Mouse (Mus musculus) embryonic facial prominence, embryonic 12.5 days (tissue): ENCODE measurements around the gene Tarbp1. TPM values are rescaled to one million over a fixed set of nuclear protein-coding genes. Genes with fewer than 3 reads are reported as not detected.
A peak's percentile ranks its signal among the peaks of the same experiment; 100 is the strongest.

ENCODE experiments used
- ATAC-seq: fragments of 200-750 bp; cut with Nextera tagmentation; 2 replicates; pipeline ENCODE4 v1.8.0; 2017; ENCODE audit not compliant: insufficient number of reproducible peaks, insufficient read depth, low FRiP score, low TSS enrichment
- H3K27ac ChIP-seq: fragments of 300-500 bp; sonication (generic); 2 replicates; pipeline ENCODE4 v1.5.1; 2016; ENCODE audit warnings: mild to moderate bottlenecking
- H3K27me3 ChIP-seq: fragments of 300-500 bp; sonication (generic); 2 replicates; pipeline ENCODE4 v1.6.1; 2016; ENCODE audit warnings: mild to moderate bottlenecking, moderate library complexity
- H3K36me3 ChIP-seq: fragments of 300-500 bp; sonication (generic); 2 replicates; pipeline ENCODE4 v1.6.1; 2016; ENCODE audit warnings: mild to moderate bottlenecking
- H3K4me1 ChIP-seq: fragments of 300-500 bp; sonication (generic); 2 replicates; pipeline ENCODE4 v1.6.1; 2016
- H3K4me2 ChIP-seq: fragments of 300-500 bp; sonication (generic); replicated peaks from 2 replicates; pipeline ENCODE4 v1.6.1; 2016; ENCODE audit warnings: mild to moderate bottlenecking, moderate library complexity
- H3K4me3 ChIP-seq: fragments of 300-500 bp; sonication (generic); 2 replicates; pipeline ENCODE4 v1.5.1; 2016; ENCODE audit warnings: mild to moderate bottlenecking
- H3K9ac ChIP-seq: fragments of 300-500 bp; sonication (generic); 2 replicates; pipeline ENCODE4 v1.6.1; 2016; ENCODE audit warnings: mild to moderate bottlenecking, moderate library complexity
- H3K9me3 ChIP-seq: fragments of 300-500 bp; sonication (generic); 2 replicates; pipeline ENCODE4 v1.6.1; 2016; ENCODE audit warnings: mild to moderate bottlenecking, moderate library complexity
- WGBS: fragments of 180-500 bp; shearing (Covaris S2); methylation state at CpG from one replicate; pipeline ENCODE4 v1.1.7; 2016; 5-methylcytosine and 5-hydroxymethylcytosine counted together
- polyA plus RNA-seq: library from polyadenylated mRNA; unstranded; fragments of >200 nt; fragmentation: Nextera tagmentation; extraction: Ambion mirVana; gene quantifications from 2 replicates; pipeline ENCODE4 v1.2.1, GENCODE M21; 2016

Tarbp1 gene
- polyA plus RNA-seq, 1 experiment from 2014 or later, result 3.2 TPM

DNA sequence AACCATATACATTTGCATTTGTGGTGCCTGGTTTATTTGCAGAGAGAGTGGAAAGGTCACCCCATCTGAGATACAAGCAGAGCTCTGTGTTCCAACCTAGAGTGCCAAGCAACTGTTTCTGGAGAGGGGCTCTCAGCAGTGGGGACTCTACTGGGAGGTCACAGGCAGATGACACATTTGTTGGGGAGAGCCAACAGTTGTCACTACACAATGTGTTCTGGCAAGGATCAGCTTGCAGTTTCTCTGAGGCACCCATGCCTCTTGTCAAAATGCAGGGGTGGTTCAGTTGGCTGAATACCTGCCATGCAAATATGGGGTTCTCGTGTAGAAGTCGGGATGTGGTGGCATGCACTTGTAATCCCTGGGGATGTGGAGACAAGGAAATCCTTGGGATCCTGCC is 33.4 kb upstream of the Tarbp1 start:
- Histone ChIP-seq H3K9me3 (no peaks in the 10 kb centered on the region), H3K27ac (no peak overlapping the region), H3K4me1 (no peaks in the 10 kb centered on the region), H3K27me3 (no peaks in the 10 kb centered on the region), H3K4me3 (no peak overlapping the region), H3K36me3 (no peaks in the 10 kb centered on the region), H3K4me2 (no peak overlapping the region), H3K9ac (no peak overlapping the region)
- no peak for ATAC-seq
- WGBS, result 93% methylated on average over 2 of the region's 2 CpGs

DNA sequence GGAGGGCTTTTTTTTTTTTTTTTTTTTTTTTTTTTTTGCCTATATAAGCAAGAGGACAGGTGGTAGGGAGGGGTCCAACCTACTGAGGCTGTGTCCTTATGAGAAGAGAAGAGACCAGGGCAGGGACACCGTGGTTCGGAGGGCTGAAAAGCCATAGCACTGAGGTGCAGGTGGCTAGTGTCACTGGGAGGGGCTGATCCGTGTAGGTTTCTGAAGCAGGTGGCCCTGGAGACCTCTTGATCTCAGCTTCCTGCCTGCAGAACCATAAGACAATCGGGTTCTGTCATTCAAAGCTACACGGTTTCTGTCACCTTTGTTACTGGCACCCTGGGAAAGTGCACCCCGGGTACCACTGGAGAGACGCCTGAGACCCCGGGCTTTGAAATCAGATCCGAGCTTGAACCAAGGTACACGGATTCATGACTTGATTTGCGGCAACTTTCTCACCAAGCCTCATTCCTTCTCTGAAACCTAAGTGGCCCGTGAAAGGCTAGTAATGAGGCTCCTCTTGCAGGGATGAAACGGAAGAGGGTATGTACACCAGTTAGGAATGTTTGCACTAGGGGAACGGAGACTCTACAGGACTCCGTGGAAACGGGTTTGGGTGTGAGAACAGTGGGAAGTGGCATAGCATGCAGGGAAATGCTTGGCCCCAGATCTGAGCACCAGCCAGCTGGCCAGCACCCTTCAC is 29.8 kb upstream of the Tarbp1 start:
- 69% methylated on average over 16 of the region's 16 CpGs for WGBS
- H3K4me2 ChIP-seq, result no peak overlapping the region
- H3K27ac ChIP-seq, result no peak overlapping the region
- ATAC-seq, result 0 out of 2 replicates have a peak, but pooled peaks have one; percentile 41
- no peak overlapping the region for H3K4me3 ChIP-seq
- H3K9me3 ChIP-seq, result no peaks in the 10 kb centered on the region
- no peaks in the 10 kb centered on the region for H3K36me3 ChIP-seq
- H3K4me1 ChIP-seq, result 0 out of 2 replicates have a peak, but pooled peaks cover 5% of the 10 kb centered on the region
- H3K27me3 ChIP-seq, result no peaks in the 10 kb centered on the region
- H3K9ac ChIP-seq, result no peak overlapping the region

DNA sequence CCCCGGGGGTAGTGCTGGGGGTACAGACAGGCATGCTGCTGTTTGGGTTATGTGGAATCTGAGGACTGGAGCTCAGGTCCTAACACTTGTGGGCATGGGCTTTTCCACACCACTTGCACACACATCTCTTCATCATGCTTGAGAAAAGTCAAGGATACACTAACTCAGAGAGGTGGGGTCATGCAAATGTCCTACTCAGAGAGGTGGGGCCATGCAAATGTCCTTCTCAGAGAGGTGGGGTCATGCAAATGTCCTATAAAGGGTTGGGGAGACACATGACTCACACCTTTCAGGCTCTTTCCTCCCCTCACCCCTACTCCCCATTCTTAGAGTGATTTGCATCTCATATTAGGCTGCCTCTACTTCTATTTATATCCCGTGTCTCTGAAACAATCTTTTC is 27.9 kb upstream of the Tarbp1 start:
- H3K4me3 ChIP-seq, result no peak overlapping the region
- no peaks in the 10 kb centered on the region for H3K36me3 ChIP-seq
- H3K4me1 ChIP-seq, result peaks cover 14% of the 10 kb centered on the region
- H3K9me3 ChIP-seq, result no peaks in the 10 kb centered on the region
- H3K4me2 ChIP-seq, result no peak overlapping the region
- no peak for ATAC-seq
- H3K27me3 ChIP-seq, result no peaks in the 10 kb centered on the region
- H3K27ac ChIP-seq, result no peak overlapping the region
- 58% methylated on average over 2 of the region's 2 CpGs for WGBS
- H3K9ac ChIP-seq, result no peak overlapping the region

DNA sequence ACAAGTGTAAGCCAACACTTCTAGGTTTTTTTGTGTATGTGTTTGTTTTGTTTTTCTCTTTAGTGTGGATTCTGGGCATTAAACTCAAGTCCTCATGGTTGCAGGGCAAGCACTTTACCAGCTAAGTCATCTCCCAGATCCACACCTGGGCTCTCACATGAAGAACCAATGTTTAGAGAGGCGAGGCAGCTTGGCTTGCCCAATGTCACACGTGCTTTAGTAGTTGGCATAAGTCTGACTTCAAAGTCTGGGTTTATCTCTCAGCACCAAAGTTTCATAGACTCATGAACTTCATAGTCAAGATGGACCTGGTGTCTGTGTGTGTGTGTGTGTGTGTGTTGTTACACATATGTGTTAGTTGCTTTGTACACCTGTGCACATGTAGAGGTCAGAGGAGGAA is 24.5 kb upstream of the Tarbp1 start:
- Histone ChIP-seq H3K27me3 (no peaks in the 10 kb centered on the region), H3K36me3 (no peaks in the 10 kb centered on the region), H3K4me2 (no peak overlapping the region), H3K9me3 (no peaks in the 10 kb centered on the region), H3K9ac (no peak overlapping the region), H3K27ac (no peak overlapping the region), H3K4me1 (peaks cover 16% of the 10 kb centered on the region), H3K4me3 (no peak overlapping the region)
- 91% methylated on average over 2 of the region's 2 CpGs for WGBS
- no peak for ATAC-seq

DNA sequence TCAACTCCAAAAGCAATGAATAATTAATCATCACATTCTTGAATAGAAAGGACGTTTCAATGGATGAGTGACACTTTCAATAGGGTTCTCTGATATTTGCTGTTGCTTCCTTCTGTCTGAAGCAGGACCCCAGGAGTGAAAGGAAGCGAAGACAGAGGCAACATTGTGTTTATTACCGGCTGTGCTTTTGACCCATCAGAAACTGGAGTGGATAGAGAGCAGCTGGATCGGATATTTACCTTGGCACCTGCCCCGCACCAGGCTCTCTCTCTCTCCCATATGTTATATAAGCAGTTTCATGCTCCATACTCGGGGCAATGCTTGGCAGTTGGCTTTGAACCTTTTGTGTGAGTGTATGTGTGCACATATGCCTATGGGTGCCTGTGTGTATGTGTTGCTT is 23.6 kb upstream of the Tarbp1 start:
- WGBS, result 61% methylated on average over 6 of the region's 6 CpGs
- Histone ChIP-seq H3K36me3 (no peaks in the 10 kb centered on the region), H3K4me3 (no peak overlapping the region), H3K4me1 (peaks cover 16% of the 10 kb centered on the region), H3K4me2 (no peak overlapping the region; the same call in 1 of the 2 replicates), H3K27me3 (no peaks in the 10 kb centered on the region), H3K27ac (peak overlapping the region; percentile 24; the same call in 1 of the 2 replicates), H3K9me3 (no peaks in the 10 kb centered on the region), H3K9ac (no peak overlapping the region)
- ATAC-seq, result no peak

DNA sequence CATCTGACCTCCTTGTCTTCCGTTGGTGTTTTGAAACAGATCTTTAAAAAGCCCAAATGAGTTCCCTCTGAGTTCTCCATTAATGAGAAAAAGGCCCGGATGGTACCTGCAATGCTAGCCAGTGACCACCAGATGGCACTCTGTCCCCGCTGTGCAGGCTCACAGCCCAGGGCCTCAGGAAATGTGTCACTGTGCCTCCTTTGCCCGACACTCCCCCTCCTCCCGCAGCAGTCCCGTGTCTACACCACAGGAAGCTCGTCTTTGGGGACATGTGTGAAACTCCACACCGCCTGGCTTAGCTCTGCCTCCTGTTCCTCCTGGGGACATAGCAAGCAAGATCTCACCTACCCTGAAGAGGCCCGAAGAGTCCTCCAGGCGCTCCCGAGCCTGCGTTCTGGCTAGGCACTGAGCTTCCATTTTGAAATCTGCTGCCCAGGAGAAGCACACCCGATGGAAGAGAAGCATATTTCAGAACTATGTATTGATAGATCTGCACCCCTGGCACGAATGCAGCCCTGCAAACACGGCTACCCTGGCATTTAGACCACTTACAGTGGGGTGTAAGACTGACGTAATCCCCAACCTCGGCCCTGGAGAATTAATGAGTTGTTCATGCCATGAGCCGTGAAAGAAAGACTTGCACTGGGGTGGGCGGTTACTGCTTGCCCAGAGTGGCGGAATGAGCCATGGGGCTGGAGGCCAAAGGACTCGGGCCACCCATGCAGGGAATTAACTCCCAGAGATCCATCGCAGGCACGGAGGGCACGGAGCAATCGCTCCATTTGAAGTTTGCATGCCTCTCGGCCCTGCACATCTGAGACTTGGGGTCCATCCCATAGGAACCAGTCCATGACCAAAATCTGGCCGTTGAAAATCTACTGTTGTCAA is 22.9 kb upstream of the Tarbp1 start:
- peak overlapping the region; percentile 49 for H3K4me2 ChIP-seq
- peak overlapping the region; percentile 29 for H3K4me3 ChIP-seq
- peak; percentile 90 for ATAC-seq
- no peak overlapping the region for H3K9ac ChIP-seq
- H3K27ac ChIP-seq, result peak overlapping the region; percentile 25
- no peaks in the 10 kb centered on the region for H3K9me3 ChIP-seq
- no peaks in the 10 kb centered on the region for H3K36me3 ChIP-seq
- H3K27me3 ChIP-seq, result no peaks in the 10 kb centered on the region
- peaks cover 14% of the 10 kb centered on the region for H3K4me1 ChIP-seq
- 26% methylated on average over 27 of the region's 27 CpGs for WGBS

DNA sequence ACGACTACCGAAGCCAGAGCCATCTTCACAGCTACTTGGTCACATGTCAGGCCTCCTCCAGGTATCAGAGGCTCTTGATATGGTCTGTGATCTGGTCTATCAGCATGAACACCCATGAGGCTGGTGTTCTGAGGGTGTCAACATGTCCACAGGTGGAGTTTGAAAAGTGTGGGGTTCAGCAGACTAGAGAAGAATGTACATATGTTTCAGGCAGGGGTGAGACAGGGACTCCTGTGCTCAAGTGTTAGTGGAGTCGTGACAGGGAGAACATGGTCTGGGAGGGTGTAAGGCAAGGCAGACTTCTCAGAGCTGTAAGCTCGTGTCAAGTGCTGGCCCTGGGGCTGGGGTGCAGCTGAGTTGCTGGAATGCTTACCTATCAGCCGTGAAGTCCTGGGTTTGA is 22.1 kb upstream of the Tarbp1 start:
- ATAC-seq, result no peak
- Histone ChIP-seq H3K36me3 (no peaks in the 10 kb centered on the region), H3K4me1 (peaks cover 10% of the 10 kb centered on the region), H3K9ac (no peak overlapping the region), H3K4me3 (no peak overlapping the region), H3K27me3 (no peaks in the 10 kb centered on the region), H3K4me2 (no peak overlapping the region), H3K27ac (no peak overlapping the region), H3K9me3 (no peaks in the 10 kb centered on the region)
- WGBS, result 78% methylated on average over 5 of the region's 5 CpGs

DNA sequence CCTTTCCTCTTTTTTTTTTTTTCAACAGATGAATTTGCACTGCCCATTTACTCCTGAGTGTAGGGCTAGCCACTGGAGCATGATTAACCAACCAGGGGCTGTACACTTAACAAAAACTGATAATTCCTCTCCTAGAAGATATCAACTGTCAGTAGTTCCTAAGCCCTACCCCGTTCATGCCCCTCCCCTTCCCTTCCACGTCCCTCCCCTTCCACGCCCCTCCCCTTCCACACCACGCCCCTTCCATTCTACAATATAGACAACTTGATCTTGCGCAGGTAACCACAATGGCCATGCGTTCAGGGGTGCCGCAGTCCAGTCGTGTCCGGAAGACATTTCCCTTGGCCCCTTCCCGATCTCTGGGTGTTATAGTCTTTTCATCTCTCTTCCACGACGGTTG is 20.6 kb upstream of the Tarbp1 start:
- no peak overlapping the region for H3K4me3 ChIP-seq
- no peak overlapping the region for H3K9ac ChIP-seq
- no peak overlapping the region for H3K27ac ChIP-seq
- ATAC-seq, result no peak
- H3K36me3 ChIP-seq, result no peaks in the 10 kb centered on the region
- H3K4me2 ChIP-seq, result no peak overlapping the region
- H3K27me3 ChIP-seq, result no peaks in the 10 kb centered on the region
- 82% methylated on average over 12 of the region's 12 CpGs for WGBS
- peaks cover 10% of the 10 kb centered on the region for H3K4me1 ChIP-seq
- H3K9me3 ChIP-seq, result no peaks in the 10 kb centered on the region

DNA sequence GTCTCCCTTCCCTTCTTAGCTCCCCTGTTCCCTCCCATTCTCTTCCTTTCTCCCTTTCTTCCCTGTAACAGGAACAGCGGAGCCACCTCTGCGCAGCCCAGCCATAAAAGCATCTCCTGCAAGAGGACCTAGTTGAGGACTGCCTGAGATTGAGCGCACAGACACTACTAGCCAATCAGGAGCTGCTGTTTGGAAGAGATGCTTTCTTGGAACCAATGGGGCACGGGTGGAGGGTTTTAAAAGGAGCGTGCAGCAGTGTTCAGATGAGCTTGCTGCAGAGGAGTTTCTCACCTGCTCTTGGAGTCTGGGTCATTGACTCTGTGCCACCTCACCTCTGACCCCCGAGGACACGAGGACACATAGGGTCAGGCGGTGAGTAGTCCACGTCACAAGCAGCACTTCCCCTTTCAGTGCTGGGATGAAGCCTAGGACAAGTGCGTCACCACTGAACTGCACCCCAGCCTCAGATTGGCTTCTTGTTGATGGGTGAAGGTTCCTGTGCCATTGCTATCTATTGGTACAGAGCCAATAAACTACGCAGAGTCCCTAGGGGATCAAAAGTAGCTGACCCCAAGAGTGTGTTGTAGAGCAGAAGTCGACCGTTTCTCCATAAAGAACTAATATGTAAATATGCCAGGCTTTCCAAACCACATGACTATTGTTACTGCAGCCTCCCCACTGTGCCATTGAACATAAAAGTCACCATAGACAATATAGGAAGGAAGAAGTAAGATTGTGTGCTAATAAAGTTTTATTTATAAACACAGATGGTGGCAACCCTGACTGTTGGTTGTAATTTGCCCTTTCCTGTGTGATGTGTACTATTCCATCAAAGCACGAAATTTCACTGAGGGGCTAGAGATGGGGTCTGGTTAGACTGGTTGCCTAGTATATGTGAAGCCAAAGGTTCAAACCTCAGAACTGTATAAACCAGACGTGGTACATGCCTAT is 19.6 kb upstream of the Tarbp1 start:
- no peaks in the 10 kb centered on the region for H3K27me3 ChIP-seq
- H3K4me3 ChIP-seq, result no peak overlapping the region
- no peaks in the 10 kb centered on the region for H3K9me3 ChIP-seq
- WGBS, result 72% methylated on average over 15 of the region's 15 CpGs
- no peak for ATAC-seq
- H3K4me1 ChIP-seq, result peaks cover 10% of the 10 kb centered on the region
- H3K9ac ChIP-seq, result no peak overlapping the region
- H3K27ac ChIP-seq, result no peak overlapping the region
- no peak overlapping the region for H3K4me2 ChIP-seq
- no peaks in the 10 kb centered on the region for H3K36me3 ChIP-seq

DNA sequence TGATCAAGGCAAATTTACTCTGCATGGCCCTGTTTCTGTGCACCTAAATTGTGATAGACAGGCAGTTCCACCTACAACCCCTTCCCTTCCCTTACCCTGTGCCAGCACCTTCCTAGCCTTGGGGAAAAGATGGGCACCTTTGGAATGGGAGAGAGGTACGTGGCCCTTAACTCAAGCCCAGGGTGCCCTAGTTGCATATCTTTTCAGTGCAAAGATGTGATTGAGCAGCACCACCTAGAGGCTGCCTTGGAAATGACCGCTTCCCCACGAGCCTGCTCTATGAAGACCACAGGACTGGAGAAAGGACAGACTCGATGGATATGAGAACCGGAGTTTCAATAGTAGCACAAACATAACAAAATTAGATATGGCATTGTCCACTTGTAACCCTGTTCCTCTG is 8.1 kb upstream of the Tarbp1 start:
- no peak for ATAC-seq
- no peak overlapping the region for H3K4me3 ChIP-seq
- no peaks in the 10 kb centered on the region for H3K36me3 ChIP-seq
- no peak overlapping the region for H3K4me2 ChIP-seq
- no peak overlapping the region for H3K9ac ChIP-seq
- H3K27me3 ChIP-seq, result no peaks in the 10 kb centered on the region
- peaks cover 3% of the 10 kb centered on the region; the same call in 1 of the 2 replicates for H3K4me1 ChIP-seq
- no peaks in the 10 kb centered on the region for H3K9me3 ChIP-seq
- H3K27ac ChIP-seq, result no peak overlapping the region
- 13% methylated on average over 5 of the region's 5 CpGs for WGBS

DNA sequence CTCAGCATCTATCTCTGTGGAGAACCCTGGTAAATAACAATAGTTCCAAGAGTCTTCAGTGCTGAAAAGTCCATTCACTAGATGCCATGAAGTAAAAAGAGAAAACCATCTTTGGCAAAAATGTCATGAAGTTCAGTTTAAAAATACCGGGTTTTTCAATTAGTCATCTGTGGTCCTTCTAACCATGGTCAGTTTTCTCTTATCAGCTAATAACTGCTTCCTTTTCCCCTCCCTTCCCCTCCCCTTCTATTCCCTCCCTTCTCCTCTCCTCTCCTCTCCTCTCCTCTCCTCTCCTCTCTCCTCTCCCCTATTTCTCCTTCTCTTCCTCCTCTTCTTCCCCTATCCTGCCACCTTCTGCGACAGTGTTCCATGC is 7.5 kb upstream of the Tarbp1 start:
- H3K36me3 ChIP-seq, result no peaks in the 10 kb centered on the region
- H3K9me3 ChIP-seq, result no peaks in the 10 kb centered on the region
- no peak overlapping the region for H3K4me2 ChIP-seq
- no peak overlapping the region for H3K4me3 ChIP-seq
- ATAC-seq, result no peak
- WGBS, result 67% methylated on average over 2 of the region's 2 CpGs
- peaks cover 3% of the 10 kb centered on the region; the same call in 1 of the 2 replicates for H3K4me1 ChIP-seq
- no peak overlapping the region for H3K27ac ChIP-seq
- H3K9ac ChIP-seq, result no peak overlapping the region; the same call in 1 of the 2 replicates
- 0 out of 2 replicates have a peak, but pooled peaks cover under 1% of the 10 kb centered on the region for H3K27me3 ChIP-seq
